Comparison of ENCODE assay signal across 12 mouse cellular contexts in the genomic region with DNA sequence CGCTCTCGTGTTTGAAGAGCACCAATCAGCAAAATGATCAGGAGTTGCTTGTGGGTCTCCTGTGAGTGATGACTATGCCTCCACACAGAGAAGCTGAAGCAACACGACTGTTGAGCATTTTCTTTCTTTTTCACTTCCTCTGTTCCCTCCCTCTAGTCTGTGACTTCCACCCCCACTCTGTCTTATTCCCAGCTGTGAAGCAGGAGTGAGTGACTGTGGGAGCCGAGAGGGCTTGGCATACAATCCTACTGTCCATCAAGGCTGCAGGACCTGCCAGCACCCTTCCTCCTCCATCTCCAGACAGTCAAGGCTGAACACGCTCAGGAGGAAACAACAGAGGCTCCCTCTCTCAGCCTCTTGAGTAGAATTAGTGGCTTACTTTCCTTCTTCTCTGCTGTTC.
DNase-seq lines count a peak whose midpoint lies in the region; ATAC-seq and TF ChIP-seq lines count a peak whose summit lies in the region.
"Had no signal": no experiment of that assay in that cellular context is flagged by ENCODE, and none has a peak within 500 bp of the region (broad histone marks: within the 10 kb centered on the region; RNA-seq: fewer than 3 reads in every experiment).

No protein-coding gene starts in this region.

- H3K9me3 ChIP-seq in lung, postnatal 0 days (ENCODE audit: low read length) = no peaks in the 10 kb centered on the region
- H3K9me3 ChIP-seq: embryonic facial prominence, embryonic 10.5 days had no signal

- peak overlapping the region; percentile 23; the same call in 1 of the 2 replicates for H3K27ac ChIP-seq in brown adipose tissue, adult 24 weeks (replicated peaks; ENCODE audit: low read depth, low read length)
- H3K27ac ChIP-seq in lung, postnatal 0 days (ENCODE audit: low read length) = peak overlapping the region; percentile 48; the same call in 1 of the 2 replicates
- H3K27ac ChIP-seq in layer of hippocampus, adult 2 months = no peak overlapping the region
- H3K27ac ChIP-seq: embryonic facial prominence, embryonic 10.5 days had no signal

- TF ChIP-seq EP300 in lung, postnatal 0 days (IDR thresholded peaks at IDR 0.05) = no peak

- H3K9ac ChIP-seq in lung, postnatal 0 days (replicated peaks; ENCODE audit: low read depth) = no peak overlapping the region

- H3K27me3 ChIP-seq in lung, postnatal 0 days (replicated peaks; ENCODE audit: insufficient read depth, low read length) = no peaks in the 10 kb centered on the region

- 33% methylated on average over 5 of the region's 5 CpGs for WGBS in lung, postnatal 0 days

- no peak overlapping the region for H3K4me2 ChIP-seq in lung, postnatal 0 days (replicated peaks; ENCODE audit: low read depth, low read length)

- no peaks in the 10 kb centered on the region; the same call in 1 of the 2 replicates for H3K4me1 ChIP-seq in brown adipose tissue, adult 24 weeks (ENCODE audit: control insufficient read depth, insufficient read depth, insufficient read length, low read length)
- no peaks in the 10 kb centered on the region for H3K4me1 ChIP-seq in lung, postnatal 0 days (ENCODE audit: insufficient read depth, low read depth, low read length)

- TF ChIP-seq CTCF in lung, postnatal 0 days (IDR thresholded peaks at IDR 0.05) = no peak
- no peak for TF ChIP-seq CTCF in layer of hippocampus, adult 2 months (conservative IDR thresholded peaks at IDR 0.05)

- no peaks in the 10 kb centered on the region for H3K36me3 ChIP-seq in lung, postnatal 0 days (ENCODE audit: insufficient read depth, low read length)
- H3K36me3 ChIP-seq: embryonic facial prominence, embryonic 10.5 days had no signal

- peak; percentile 96 for DNase-seq in heart, adult 11 months
- no peak for DNase-seq in heart, postnatal 4 days
- DNase-seq in 3134 (ENCODE audit: extremely low read depth, insufficient read length, low spot score) = peak; percentile 5
- peak; percentile 28 for DNase-seq in lung, postnatal 0 days (ENCODE audit: low spot score)
- DNase-seq in layer of hippocampus, postnatal 36 days = no peak
- DNase-seq in layer of hippocampus, adult 2 months (ENCODE audit: low spot score in 2 of 2) = no peak
- DNase-seq: adrenal gland, postnatal 25 days; kidney, adult 18-20 months; right cerebral cortex, postnatal 14 days had no signal

- peak; percentile 40; the same call in 1 of the 2 replicates for ATAC-seq in lung, postnatal 0 days
- ATAC-seq in megakaryocyte-erythroid progenitor cell, adult 5-6 weeks (replicated peaks; ENCODE audit: low FRiP score, low TSS enrichment, poor library complexity, severe bottlenecking) = no peak

- H3K4me3 ChIP-seq in brown adipose tissue, adult 24 weeks (ENCODE audit: insufficient read depth, low read depth, low read length) = no peak overlapping the region
- H3K4me3 ChIP-seq in lung, postnatal 0 days (ENCODE audit: low read depth, low read length) = no peak overlapping the region
- no peak overlapping the region for H3K4me3 ChIP-seq in layer of hippocampus, adult 2 months
- H3K4me3 ChIP-seq: embryonic facial prominence, embryonic 10.5 days had no signal

Comparison
In these comparisons a context has a peak if more than half of its experiments do, and no peak if none do; other contexts are left out.
1. DNase-seq: peak in heart, adult 11 months (single experiment), 3134 (single experiment) and lung, postnatal 0 days (single experiment); none in heart, postnatal 4 days (single experiment), layer of hippocampus, postnatal 36 days (0 of 2) and layer of hippocampus, adult 2 months (0 of 2).